Mouse (Mus musculus): Measurements from ENCODE around the gene Eno2.

Eno2 gene

GRCm38 (mm10) chr6:124769101-124769765 is at the start of gene Eno2:
Gene Eno2 (minus strand): TSS chr6:124769673.
- DNase-seq: peak; percentile 86

- DNase-seq: peak; percentile 4
Measured at GRCm38 (mm10) chr6:124817971-124818370, 48.5 kb upstream of the Eno2 start.

GRCm38 (mm10) chr6:124817563-124817962 is 48.1 kb upstream of the Eno2 start:
- peak; percentile 27 for DNase-seq

GRCm38 (mm10) chr6:124817125-124817524 is 47.7 kb upstream of the Eno2 start:
- DNase-seq: peak; percentile 16

- DNase-seq: peak; percentile 16
Measured at GRCm38 (mm10) chr6:124816611-124817010, 47.1 kb upstream of the Eno2 start.

GRCm38 (mm10) chr6:124814858-124815774 is 45.6 kb upstream of the Eno2 start:
- DNase-seq: peak; percentile 62

GRCm38 (mm10) chr6:124814448-124814847 is 45.0 kb upstream of the Eno2 start:
- DNase-seq: no peak

- peak; percentile 93 for DNase-seq
Measured at GRCm38 (mm10) chr6:124813933-124814332, 44.5 kb upstream of the Eno2 start, which contains the start of gene Tpi1. Gene Tpi1 (minus strand): TSS chr6:124814296.

- peak; percentile 85 for DNase-seq
Measured at GRCm38 (mm10) chr6:124813496-124813895, 44.0 kb upstream of the Eno2 start.

- peak; percentile 41 for DNase-seq
Measured at GRCm38 (mm10) chr6:124812848-124813247, 43.4 kb upstream of the Eno2 start.

- peak; percentile 52 for DNase-seq
Measured at GRCm38 (mm10) chr6:124811701-124812560, 42.5 kb upstream of the Eno2 start.

- peak; percentile 40 for DNase-seq
Measured at GRCm38 (mm10) chr6:124811403-124811665, 41.9 kb upstream of the Eno2 start.

GRCm38 (mm10) chr6:124810566-124811402 is 41.3 kb upstream of the Eno2 start:
- peak; percentile 58 for DNase-seq

- DNase-seq: peak; percentile 58
Measured at GRCm38 (mm10) chr6:124809775-124810538, 40.5 kb upstream of the Eno2 start.

GRCm38 (mm10) chr6:124809052-124809774 is 39.7 kb upstream of the Eno2 start:
- peak; percentile 87 for DNase-seq

GRCm38 (mm10) chr6:124808358-124809012 is 39.0 kb upstream of the Eno2 start, which contains the start of gene Spsb2:
Gene Spsb2 (plus strand): TSS chr6:124808661.
- peak; percentile 72 for DNase-seq

GRCm38 (mm10) chr6:124807986-124808357 is 38.5 kb upstream of the Eno2 start:
- peak; percentile 40 for DNase-seq

- peak; percentile 28 for DNase-seq
Measured at GRCm38 (mm10) chr6:124807366-124807765, 37.9 kb upstream of the Eno2 start.

- peak; percentile 44 for DNase-seq
Measured at GRCm38 (mm10) chr6:124806446-124807140, 37.1 kb upstream of the Eno2 start.
